Mouse (Mus musculus) bone marrow, adult 2 months (tissue): ENCODE measurements around the gene Vsig10.

Experiments used
- CTCF ChIP-seq: fragments of 200-500 bp; IDR thresholded peaks from 2 replicates; pipeline ENCODE4 v1.5.1; 2011; ENCODE audit warnings: low read length, control low read depth; ENCODE audit not compliant: control insufficient read depth, insufficient read depth
- POLR2A ChIP-seq: fragments of 200-500 bp; IDR thresholded peaks from 2 replicates; pipeline ENCODE4 v1.6.1; 2011; ENCODE audit warnings: low read depth, mild to moderate bottlenecking, control low read depth, low read length, borderline replicate concordance; ENCODE audit not compliant: control insufficient read depth

- TF ChIP-seq CTCF (no peak), POLR2A (no peak)
Observed at GRCm38 (mm10) chr5:117314587-117315428, 4.1 kb upstream of the Vsig10 start.
